Mouse (Mus musculus) thymus, postnatal 36 days (tissue): Measurements from ENCODE around the gene L3mbtl1.

Experiments
- DNase-seq, 2 experiments: peaks; one replicate each; pipeline ENCODE4 v3.0.0; 2022; ENCODE audit warnings: mixed read lengths in 2 of 2

L3mbtl1 gene

DNA sequence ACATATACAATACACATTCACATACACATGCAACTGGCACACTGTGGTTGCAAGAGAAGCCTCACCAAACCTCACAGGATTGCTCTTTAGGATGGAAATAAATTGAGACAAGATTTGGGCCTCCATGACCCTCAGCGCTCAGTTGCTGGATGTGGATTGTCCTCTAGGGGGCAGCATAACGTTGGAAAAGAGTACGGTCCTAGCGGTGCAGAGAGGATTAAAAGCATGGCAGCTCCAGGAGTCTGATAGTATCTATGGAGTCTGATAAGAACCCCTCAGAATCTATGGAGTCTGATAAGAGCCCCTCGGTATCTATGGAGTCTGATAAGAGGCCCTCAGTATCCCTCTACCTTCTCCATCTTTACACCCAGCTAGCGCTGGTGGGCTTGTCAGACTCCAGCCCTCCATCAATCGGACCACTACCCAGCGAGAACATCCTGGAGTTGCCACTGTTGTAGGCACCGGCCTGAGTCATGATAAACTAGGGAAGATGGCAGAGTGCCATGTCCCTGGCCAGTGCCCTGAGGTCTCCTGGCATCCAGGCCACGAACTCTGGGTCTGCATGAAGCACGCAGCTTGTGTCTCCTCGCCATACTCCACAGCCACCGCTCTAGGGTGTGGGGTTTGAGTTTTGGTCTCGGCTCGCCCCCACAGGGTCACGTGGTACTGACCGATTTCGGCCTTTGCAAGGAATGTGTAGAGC is 55.4 kb downstream of the L3mbtl1 start:
- DNase-seq = peak; percentile 35 to 56

- peak; percentile 31 to 34 for DNase-seq
These were observed 56.5 kb downstream of the L3mbtl1 start for GRCm38 (mm10) chr2:162999744-163000143.

DNA sequence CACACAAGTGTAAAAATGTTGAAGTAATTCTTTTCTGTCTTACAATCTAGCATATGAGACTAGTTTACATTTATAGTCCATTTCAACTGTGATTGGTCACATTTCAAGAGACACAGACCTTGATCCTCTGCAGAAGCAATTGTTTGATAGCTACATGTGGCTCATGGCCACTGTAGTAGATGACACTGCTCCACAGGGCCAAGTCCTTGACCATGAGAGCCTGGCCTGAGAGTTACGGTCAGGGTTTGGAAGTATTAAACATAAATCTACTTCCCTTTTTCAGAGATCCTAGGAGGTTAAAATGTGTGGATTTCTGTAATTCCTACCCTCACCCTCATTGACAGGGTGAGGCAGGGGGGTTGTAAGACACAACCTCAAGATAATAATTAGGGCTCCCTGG is 57.8 kb downstream of the L3mbtl1 start:
- DNase-seq = no peak

GRCm38 (mm10) chr2:163007299-163007698 is 64.0 kb downstream of the L3mbtl1 start:
- no peak for DNase-seq

DNA sequence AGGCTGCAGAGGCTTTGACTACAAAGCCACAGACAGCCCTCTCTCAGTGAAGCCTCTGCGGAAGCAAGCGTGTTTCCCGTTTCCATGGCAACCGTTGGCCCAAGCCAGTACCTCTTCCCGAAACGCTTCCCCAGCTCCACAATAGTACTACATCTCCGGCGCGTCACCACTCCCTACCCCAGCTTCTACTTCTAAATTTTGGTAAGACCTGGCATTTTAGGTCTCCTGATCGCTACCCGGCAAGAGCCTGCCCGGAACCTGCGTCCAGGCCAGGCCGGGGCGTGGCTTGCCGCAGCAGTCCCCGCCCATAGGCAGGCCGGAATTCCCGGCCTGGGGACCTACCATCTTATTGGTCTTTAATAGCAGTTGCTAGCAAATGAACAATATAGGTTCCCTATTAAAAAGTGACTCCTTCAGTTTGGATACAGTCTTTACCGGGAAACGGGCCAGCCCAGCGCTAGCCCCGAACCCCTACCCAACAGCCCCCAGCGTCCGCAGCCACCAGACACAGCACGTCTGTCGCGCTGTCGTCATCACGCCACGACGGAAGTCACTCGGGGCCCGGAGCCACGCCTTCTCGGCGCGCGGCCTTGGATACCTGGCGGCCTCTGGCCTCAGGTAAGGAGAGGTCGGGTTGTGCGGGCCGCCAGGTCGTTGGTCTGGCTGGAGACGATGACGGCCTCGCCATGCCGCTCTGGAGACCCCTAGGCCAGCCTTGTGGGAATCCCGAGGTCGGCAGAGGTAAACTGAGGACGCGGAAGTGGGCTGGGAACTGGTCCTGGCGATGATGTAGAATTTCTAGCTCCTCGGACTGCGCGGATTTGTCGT is 73.9 kb downstream of the L3mbtl1 start, which contains the start of gene Ift52:
Ift52 (plus strand) TSS at position 439 of the 828 bp plus-strand sequence.
- peak; percentile 89 to 90 for DNase-seq
